Mouse (Mus musculus) embryonic facial prominence, embryonic 14.5 days (tissue): ENCODE measurements around the gene A030005K14Rik. TPM values are rescaled to one million over a fixed set of nuclear protein-coding genes. Genes with fewer than 3 reads are reported as not detected.

Experiments
- ATAC-seq: fragments of 200-750 bp; cut with Nextera tagmentation; 2 replicates; pipeline ENCODE4 v1.8.0; 2017; ENCODE audit warnings: low read depth, moderate number of reproducible peaks, moderate TSS enrichment
- DNase-seq: peaks from one replicate; pipeline ENCODE4 v3.0.0-alpha.2; 2015; ENCODE audit warnings: low spot score
- H3K27ac ChIP-seq: fragments of 300-500 bp; sonication (generic); replicated peaks from 2 replicates; pipeline ENCODE4 v1.5.1; 2014; ENCODE audit warnings: low read depth, mild to moderate bottlenecking, low read length, moderate library complexity
- H3K27me3 ChIP-seq: fragments of 300-500 bp; sonication (generic); replicated peaks from 2 replicates; pipeline ENCODE4 v1.6.1; 2014; ENCODE audit warnings: low read length; ENCODE audit not compliant: control insufficient read depth, insufficient read depth
- H3K36me3 ChIP-seq: fragments of 300-500 bp; sonication (generic); 2 replicates; pipeline ENCODE4 v1.6.1; 2014; ENCODE audit warnings: low read length, mixed read lengths; ENCODE audit not compliant: control insufficient read depth, insufficient read depth
- H3K4me1 ChIP-seq: fragments of 300-500 bp; sonication (generic); 2 replicates; pipeline ENCODE4 v1.6.1; 2014; ENCODE audit warnings: antibody characterized with exemption, low read length; ENCODE audit not compliant: control insufficient read depth, insufficient read depth
- H3K4me2 ChIP-seq: fragments of 300-500 bp; sonication (generic); 2 replicates; pipeline ENCODE4 v1.6.1; 2014; ENCODE audit warnings: low read depth, mild to moderate bottlenecking, low read length, moderate library complexity, mixed read lengths
- H3K4me3 ChIP-seq: fragments of 300-500 bp; sonication (generic); 2 replicates; pipeline ENCODE4 v1.5.1; 2014; ENCODE audit warnings: low read depth, mild to moderate bottlenecking, low read length
- H3K9ac ChIP-seq: fragments of 300-500 bp; sonication (generic); 2 replicates; pipeline ENCODE4 v1.6.1; 2014; ENCODE audit warnings: low read depth, mild to moderate bottlenecking, low read length, moderate library complexity, mixed read lengths
- H3K9me3 ChIP-seq: fragments of 300-500 bp; sonication (generic); 2 replicates; pipeline ENCODE4 v1.6.1; 2016; ENCODE audit warnings: low read length; ENCODE audit not compliant: control insufficient read depth
- WGBS: fragments of 180-500 bp; shearing (Covaris S2); extraction: QIAGEN DNeasy Blood & Tissue Kit; methylation state at CpG from one replicate; pipeline ENCODE4 v1.1.7; 2014; 5-methylcytosine and 5-hydroxymethylcytosine counted together
- polyA plus RNA-seq: library from polyadenylated mRNA; unstranded; fragments of >200 nt; fragmentation: Nextera tagmentation; extraction: Ambion mirVana; gene quantifications from 2 replicates; pipeline ENCODE4 v1.2.1, GENCODE M21; 2014

Gene A030005K14Rik
- polyA plus RNA-seq, 1 experiment from 2014 or later, result not detected

DNA sequence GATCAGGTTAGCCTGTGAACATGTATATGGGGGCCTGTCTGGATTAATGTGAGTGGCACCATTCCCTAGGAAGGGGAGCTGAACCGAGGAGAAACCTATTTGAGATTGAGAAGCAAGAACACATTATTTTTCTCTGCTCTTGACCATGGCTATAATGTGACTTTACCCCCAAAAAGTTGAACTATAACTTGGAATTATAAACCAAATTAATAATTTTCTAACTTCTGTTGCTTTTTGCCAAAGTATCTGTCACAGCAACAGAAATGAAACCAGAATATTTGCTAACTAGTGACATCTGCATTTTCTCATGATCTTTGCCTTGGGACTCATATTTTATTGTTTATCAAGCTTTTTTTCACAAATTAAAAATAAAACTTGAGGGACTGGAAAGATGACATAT is 42.6 kb downstream of the A030005K14Rik start:
- no peak for DNase-seq
- no peak for ATAC-seq

GRCm38 (mm10) chr1:83015329-83015879 is 43.8 kb downstream of the A030005K14Rik start:
- Histone ChIP-seq H3K27me3 (no peaks in the 10 kb centered on the region), H3K36me3 (no peaks in the 10 kb centered on the region), H3K9ac (no peak overlapping the region), H3K27ac (no peak overlapping the region), H3K4me1 (no peaks in the 10 kb centered on the region), H3K4me2 (no peak overlapping the region), H3K4me3 (no peak overlapping the region), H3K9me3 (no peaks in the 10 kb centered on the region)
- DNase-seq, result no peak
- 77% methylated on average over 10 of the region's 10 CpGs for WGBS
- no peak for ATAC-seq

More for the DNA sequence above, 42.6 kb downstream of the A030005K14Rik start:
- Histone ChIP-seq H3K36me3 (no peaks in the 10 kb centered on the region), H3K9me3 (no peaks in the 10 kb centered on the region), H3K4me1 (no peaks in the 10 kb centered on the region), H3K4me3 (no peak overlapping the region), H3K4me2 (no peak overlapping the region), H3K27ac (no peak overlapping the region), H3K27me3 (no peaks in the 10 kb centered on the region), H3K9ac (no peak overlapping the region)
- 74% methylated on average over 1 of the region's 1 CpGs for WGBS

DNA sequence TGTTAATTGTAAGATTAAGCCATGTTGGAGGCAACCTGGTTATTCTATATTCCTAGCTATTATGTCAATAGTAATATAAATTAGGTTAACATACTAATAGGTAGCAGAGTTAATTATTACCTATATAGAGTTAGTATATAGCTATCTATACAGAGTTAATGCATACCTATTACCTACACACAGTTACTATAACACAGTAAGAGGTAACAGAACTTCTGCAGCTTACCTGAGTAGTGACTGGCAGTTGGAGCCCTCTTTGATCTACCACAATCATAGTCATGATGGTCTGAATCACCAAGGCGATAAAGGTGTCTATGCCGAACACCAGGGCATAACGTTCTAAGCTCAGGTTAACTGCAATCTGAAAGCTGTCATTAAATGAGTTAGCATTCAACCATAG is 44.7 kb downstream of the A030005K14Rik start:
- ATAC-seq, result no peak
- Histone ChIP-seq H3K9ac (no peak overlapping the region), H3K27me3 (no peaks in the 10 kb centered on the region), H3K36me3 (no peaks in the 10 kb centered on the region), H3K4me2 (no peak overlapping the region), H3K9me3 (no peaks in the 10 kb centered on the region), H3K4me1 (no peaks in the 10 kb centered on the region), H3K4me3 (no peak overlapping the region), H3K27ac (no peak overlapping the region)
- no peak for DNase-seq
- 93% methylated on average over 3 of the region's 3 CpGs for WGBS

Other genes with a start within 250 kb of the A030005K14Rik start
- 41.9 and 42.4 TPM in 2 replicates for gene Agfg1, start 219.9 kb downstream of the A030005K14Rik start, polyA plus RNA-seq
- 0.26 and 0.58 TPM in 2 replicates for gene A030005L19Rik, start 146.1 kb downstream of the A030005K14Rik start, polyA plus RNA-seq
- gene A030014E15Rik, start 134.5 kb downstream of the A030005K14Rik start, polyA plus RNA-seq, result 0.29 TPM in 1 of 2 replicates, not detected in the other
- gene Gm6217, start 128.0 kb downstream of the A030005K14Rik start, polyA plus RNA-seq, result not detected in 2 replicates
- gene A030003K21Rik, start 116.0 kb downstream of the A030005K14Rik start, polyA plus RNA-seq, result not detected in 2 replicates
- gene Gm7544, start 103.4 kb downstream of the A030005K14Rik start, polyA plus RNA-seq, result not detected in 2 replicates
- gene Gm47955, start 99.1 kb downstream of the A030005K14Rik start, polyA plus RNA-seq, result not detected in 2 replicates
- gene Gm47959, start 58.8 kb downstream of the A030005K14Rik start, polyA plus RNA-seq, result not detected in 2 replicates
- gene Slc19a3, start 20.9 kb downstream of the A030005K14Rik start, polyA plus RNA-seq, result 0.29 and 0.72 TPM in 2 replicates
- 0.36 TPM in 1 of 2 replicates, not detected in the other for gene Krtap28-10, start 16.9 kb downstream of the A030005K14Rik start, polyA plus RNA-seq
- not detected in 2 replicates for gene Gm47969, start 14.4 kb downstream of the A030005K14Rik start, polyA plus RNA-seq
- gene Krtap28-13, start 1.6 kb upstream of the A030005K14Rik start, polyA plus RNA-seq, result 0.29 TPM in 1 of 2 replicates, not detected in the other
- 0.47 and 1.1 TPM in 2 replicates for gene Ccl20, start 57.4 kb upstream of the A030005K14Rik start, polyA plus RNA-seq
- gene Daw1, start 100.4 kb upstream of the A030005K14Rik start, polyA plus RNA-seq, result 0.48 and 0.78 TPM in 2 replicates